Mouse (Mus musculus) Muller cell, postnatal 12 days (primary cell): ENCODE measurements around the gene Hyal1.
"Not testable (repeated sequence)": the region's sequence is repeated elsewhere in the genome, so short reads cannot be mapped to it uniquely, and the experiment has no call there.

Experiments
- DNase-seq: peaks from one replicate; pipeline ENCODE4 v3.0.0-alpha.2; 2015; ENCODE audit errors: inconsistent ontology term

Gene Hyal1

DNA sequence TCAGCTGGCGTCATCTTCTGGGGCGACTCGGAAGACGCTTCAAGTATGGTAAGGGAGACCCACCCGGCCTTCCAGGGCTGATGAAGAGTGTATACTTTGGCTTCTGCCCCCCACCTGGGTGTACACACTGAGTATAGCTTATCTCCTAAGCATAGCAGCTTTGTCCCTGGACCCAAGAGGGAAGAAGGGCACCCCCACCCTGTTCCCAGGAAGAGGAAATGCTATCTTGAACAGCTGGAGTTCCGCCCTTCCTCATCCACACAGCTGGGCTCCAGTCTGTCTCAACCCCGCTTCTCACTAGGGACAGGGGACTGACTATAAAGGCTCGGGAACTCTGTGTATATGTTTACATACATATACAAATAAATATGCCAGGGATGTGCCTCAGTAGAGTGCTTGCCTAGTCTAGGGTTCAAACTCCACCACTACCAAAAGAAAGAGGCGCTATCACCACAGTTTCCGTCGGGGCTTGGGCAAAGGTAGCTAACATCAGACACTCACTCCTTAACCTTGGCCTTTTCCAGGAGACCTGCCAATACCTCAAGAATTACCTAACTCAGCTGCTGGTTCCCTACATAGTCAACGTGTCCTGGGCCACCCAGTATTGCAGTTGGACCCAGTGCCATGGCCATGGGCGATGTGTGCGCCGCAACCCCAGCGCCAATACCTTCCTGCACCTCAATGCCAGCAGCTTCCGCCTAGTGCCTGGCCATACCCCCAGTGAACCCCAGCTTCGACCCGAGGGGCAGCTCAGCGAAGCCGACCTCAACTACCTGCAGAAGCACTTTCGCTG lies 5.0 kb upstream of the Hyal1 start:
- DNase-seq, result no peak

DNA sequence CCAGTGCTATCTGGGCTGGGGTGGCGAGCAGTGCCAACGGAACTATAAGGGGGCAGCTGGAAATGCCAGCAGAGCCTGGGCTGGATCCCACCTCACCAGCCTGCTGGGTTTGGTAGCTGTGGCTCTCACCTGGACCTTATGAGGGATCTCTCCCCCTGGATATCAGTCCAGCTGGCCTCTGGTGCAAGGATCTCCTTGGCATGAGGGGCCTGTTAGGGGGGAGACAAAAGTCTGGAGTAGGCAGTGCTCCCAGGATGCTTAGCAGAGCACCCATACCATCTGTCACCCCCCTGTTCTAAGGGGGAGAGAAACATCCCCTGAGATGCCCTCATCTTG lies 4.4 kb upstream of the Hyal1 start:
- no peak for DNase-seq

GRCm38 (mm10) chr9:107573774-107574173 lies 3.0 kb upstream of the Hyal1 start:
- DNase-seq, result not testable (repeated sequence)

DNA sequence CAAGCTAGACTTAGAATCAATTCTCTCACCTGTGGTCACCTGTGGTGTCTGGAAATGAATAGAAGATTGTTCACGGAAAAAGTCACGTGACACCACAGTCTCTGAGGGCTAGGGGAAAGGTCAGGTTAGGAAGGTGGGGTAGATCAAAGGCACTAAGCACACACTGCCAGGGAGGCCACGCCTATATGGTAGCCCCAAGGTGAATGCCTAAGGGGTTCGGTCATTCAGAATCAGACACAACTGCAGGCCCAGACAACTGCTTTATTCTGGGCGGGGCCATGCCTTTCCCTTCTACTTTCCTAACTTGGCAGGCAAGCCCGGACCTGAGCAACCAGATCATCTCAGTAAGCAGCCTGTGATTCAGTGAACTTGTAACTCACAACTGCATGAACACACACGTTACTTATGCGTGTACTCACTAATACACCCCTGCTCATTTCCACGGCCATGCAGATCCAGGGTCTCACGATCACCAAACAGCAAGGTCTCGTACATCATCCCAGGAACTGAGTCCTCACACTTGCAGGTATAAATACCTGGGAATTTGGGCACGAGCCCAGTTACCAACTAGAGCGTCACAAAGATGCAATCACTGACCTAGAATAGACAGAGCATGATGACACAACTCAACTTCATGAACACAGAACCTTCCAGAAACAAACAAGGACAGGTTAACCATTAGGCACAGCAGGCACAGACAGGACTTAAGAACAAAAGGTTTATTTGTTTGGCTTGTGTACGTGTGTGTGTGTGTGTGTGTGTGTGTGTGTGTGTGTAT lies 959 bp upstream of the Hyal1 start:
- no peak for DNase-seq

DNA sequence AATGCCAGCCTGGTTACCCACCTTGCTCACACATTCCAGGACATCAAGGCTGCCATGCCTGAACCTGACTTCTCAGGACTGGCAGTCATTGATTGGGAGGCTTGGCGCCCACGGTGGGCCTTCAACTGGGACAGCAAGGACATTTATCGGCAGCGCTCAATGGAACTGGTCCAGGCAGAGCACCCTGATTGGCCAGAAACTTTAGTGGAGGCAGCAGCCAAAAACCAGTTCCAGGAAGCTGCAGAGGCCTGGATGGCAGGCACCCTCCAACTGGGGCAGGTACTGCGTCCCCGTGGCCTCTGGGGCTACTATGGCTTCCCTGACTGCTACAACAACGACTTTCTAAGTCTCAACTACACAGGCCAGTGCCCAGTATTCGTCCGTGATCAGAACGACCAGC lies 1.1 kb downstream of the Hyal1 start:
- DNase-seq, result no peak

- DNase-seq, result no peak
Measured at GRCm38 (mm10) chr9:107578587-107578986, 1.9 kb downstream of the Hyal1 start, which contains the start of gene Naa80. TSS of gene Naa80 (plus strand) at chr9:107578887.

- peak; percentile 86 for DNase-seq
Measured at GRCm38 (mm10) chr9:107579023-107579900, 2.5 kb downstream of the Hyal1 start.

DNA sequence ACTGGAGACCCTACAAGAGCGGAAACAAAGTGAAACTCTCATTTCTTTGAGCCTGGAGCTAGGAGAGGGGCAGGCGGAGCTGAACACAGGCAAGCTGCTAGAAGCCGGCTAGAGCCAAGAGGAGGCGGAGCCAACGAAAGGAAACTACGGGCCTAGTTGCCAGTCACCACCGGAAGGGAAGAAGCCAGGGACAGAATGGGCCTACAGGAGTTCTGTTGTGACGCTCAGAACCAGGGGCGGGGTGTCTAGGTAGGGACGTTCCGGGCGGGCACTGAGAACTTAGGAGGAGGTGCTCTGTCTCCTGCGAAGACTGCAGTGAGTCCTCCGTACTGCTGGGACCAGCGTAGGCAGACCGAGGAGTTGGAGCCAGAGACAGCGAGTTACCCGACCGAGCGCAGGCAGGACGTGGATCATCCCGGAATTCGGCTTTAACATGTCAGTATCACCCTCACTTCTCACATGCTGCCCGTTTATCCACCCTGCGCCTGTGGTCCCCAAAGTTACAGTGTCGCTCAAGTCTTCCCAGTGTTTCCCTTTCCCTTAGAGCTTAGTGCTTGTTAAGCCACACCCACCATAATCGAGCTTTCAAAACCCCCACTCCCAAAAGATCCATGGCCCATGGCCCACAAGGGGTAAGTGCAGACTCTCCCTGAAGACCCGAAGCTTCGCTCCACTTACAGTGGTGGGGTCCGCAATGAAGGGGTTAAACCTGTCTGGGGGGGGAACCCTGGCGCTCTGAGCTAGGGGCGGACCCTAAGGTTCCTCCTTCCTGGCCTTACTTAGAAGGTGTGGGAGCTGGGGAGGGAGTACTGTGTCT lies 4.0 kb downstream of the Hyal1 start, which contains the start of gene Hyal3:
Gene Hyal3, plus strand, starts transcription at position 318 of the 817 bp plus-strand sequence.
- peak; percentile 90 for DNase-seq

GRCm38 (mm10) chr9:107581584-107581983 lies 4.9 kb downstream of the Hyal1 start:
- no peak for DNase-seq

DNA sequence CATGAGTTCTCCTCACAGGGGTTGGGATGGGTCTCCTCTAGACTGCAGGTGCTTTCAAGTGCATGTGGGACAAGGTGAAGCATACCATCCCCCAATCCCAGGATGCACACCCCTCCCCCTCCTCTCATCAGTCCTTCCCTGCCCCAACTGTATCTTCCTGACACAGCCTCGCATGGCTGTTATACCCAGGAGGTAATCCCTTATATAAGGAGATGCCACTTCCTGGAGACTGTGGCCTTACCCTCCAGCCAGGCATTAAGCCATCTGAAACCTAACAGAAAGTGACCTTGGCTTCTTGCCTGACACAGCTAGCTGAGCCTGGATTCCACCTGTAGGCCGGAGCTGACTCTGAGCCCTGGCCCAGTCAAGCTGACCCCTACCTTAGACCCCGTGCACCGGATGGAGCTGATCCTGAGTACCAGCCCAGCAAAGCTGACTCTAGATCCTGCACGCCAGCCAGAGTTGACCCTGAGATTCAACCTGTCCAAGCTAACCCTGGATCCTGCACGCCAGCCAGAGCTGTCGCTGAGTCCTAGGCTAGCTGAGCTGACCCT lies 5.9 kb downstream of the Hyal1 start:
- no peak for DNase-seq

DNA sequence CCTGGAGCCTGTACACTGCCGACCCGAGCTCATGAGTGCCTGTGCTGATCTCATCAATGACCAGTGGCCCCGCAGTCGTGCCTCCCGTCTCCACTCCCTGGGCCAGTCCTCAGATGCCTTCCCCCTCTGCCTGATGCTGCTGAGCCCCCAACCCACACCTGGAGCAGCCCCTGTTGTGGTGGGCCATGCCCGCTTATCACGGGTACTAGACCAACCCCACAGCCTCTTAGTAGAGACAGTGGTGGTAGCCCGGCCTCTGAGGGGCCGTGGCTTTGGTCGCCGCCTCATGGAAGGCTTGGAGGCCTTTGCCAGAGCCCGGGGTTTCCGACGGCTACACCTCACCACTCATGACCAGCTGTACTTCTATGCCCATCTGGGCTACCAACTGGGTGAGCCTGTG lies 6.4 kb downstream of the Hyal1 start:
- no peak for DNase-seq

DNA sequence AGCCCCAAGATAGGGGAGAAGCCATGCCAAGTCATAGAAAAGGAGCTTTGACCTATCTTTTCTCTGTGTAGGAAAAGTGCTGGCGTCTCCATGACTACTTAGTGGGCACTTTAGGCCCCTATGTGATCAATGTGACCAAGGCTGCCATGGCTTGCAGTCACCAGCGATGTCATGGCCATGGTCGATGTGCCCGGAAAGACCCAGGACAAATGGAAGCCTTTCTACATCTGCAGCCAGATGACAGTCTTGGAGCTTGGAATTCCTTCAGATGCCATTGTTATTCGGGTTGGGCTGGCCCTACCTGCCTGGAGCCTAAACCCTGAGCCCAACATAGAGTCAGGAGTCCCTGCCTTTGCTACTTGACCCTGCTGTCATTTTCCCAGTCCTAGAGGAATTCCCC lies 9.8 kb downstream of the Hyal1 start:
- no peak for DNase-seq

GRCm38 (mm10) chr9:107586974-107587832 lies 10.5 kb downstream of the Hyal1 start, which contains the start of gene Ifrd2:
TSS of gene Ifrd2 (plus strand) at chr9:107587642.
- peak; percentile 98 for DNase-seq

DNA sequence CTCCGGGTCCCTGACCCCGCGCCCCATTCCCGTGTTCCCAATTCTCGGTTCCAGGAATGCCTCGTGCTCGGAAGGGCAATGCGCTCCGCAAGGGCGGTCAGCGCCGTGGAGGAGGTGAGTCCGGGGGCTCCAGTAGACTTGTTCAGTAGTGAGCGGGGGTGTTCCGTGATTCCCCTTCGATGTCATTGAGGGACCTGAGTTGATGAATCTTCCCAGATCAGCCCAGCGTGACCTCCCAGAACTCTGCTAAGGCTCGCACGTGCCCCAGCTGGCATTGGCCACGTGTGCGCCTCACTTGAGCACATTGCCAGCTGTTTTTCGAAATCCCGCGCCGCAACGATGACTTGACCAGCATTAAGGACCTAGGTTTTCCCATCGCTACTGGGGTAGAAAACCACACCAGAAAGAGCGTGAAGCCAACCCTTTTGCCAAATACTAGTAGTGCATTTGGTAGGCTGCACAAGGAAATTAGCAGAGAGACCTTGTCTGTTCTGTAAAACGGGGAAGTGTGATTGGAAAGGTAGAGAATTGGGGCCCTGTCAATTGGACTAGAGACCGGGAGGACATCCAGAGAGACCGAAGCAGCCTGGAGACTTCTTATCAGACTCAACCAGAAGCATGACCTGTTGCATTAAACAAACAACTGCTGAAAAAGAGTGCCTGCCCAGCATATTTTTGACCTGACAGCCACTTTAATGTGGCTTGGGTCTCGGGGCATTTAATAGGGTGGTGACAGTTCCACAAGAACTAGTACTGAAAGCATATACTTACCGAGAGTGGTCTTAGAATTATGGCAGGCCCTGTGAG lies 11.3 kb downstream of the Hyal1 start:
- DNase-seq, result no peak

DNA sequence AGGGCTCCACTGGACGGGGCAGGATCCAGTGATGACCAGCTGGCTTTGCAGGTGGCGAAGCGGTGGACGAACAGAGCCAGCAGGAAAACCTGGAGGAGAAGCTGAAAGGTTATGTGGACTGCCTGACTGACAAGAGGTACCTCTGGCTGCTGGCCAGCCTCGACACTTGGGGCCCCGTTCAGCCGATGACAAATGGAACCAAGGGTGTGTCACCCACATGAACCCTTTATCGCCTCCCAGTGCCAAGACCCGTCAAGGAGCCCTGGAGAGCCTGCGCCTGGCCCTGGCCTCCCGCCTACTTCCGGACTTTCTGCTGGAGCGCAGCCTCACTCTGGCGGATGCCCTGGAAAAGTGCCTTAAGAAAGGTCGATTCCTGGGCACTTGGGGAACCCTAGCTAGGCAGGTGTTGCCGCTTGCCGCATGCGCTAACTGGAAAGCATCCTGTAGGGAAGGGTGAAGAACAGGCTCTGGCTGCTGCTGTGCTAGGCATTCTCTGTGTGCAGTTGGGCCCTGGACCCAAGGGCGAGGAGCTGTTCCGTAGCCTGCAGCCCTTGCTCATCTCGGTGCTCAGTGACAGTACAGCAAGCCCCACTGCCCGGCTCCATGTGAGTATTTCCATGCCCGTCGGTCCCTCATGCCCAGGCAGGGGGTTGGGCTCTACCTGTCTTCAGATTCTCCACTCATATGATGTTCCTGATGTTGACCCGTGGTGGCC lies 13.5 kb downstream of the Hyal1 start:
- DNase-seq, result no peak

- no peak for DNase-seq
Measured at GRCm38 (mm10) chr9:107590773-107591060, 14.0 kb downstream of the Hyal1 start.

- no peak for DNase-seq
Measured at GRCm38 (mm10) chr9:107593101-107593976, 16.6 kb downstream of the Hyal1 start.
